Comparison of ENCODE assay signal across 29 mouse cellular contexts in genomic region chr17:25165970-25166671, GRCm38 (mm10). TPM values are rescaled to one million over a fixed set of nuclear protein-coding genes. Genes with fewer than 3 reads are reported as not detected.
"Had no signal": no experiment of that assay in that cellular context is flagged by ENCODE, and none has a peak within 500 bp of the region (broad histone marks: within the 10 kb centered on the region; RNA-seq: fewer than 3 reads in every experiment).

No protein-coding gene starts in this region.

- H3K4me3 ChIP-seq: kidney, embryonic 15.5 days; limb, embryonic 12.5 days; limb, embryonic 15.5 days; myocyte; neural tube, embryonic 13.5 days had no signal

- ATAC-seq: liver, postnatal 0 days had no signal

- H3K27me3 ChIP-seq: kidney, embryonic 15.5 days; limb, embryonic 12.5 days; limb, embryonic 15.5 days; neural tube, embryonic 13.5 days had no signal

- DNase-seq: kidney, adult 2 months; kidney, postnatal 14 days; kidney, postnatal 4 days; left cerebral cortex, postnatal 4 days; liver, postnatal 0 days; lung, embryonic 14.5 days; lung, postnatal 10 days; lung, postnatal 4 days; midbrain, embryonic 14.5 days; thymus, adult 18-20 months; thymus, postnatal 36 days had no signal

- H3K9me3 ChIP-seq: kidney, embryonic 15.5 days; limb, embryonic 12.5 days; limb, embryonic 15.5 days; neural tube, embryonic 13.5 days had no signal

- H3K4me2 ChIP-seq: kidney, embryonic 15.5 days; limb, embryonic 12.5 days; limb, embryonic 15.5 days; liver, embryonic 11.5 days; lung, embryonic 14.5 days; midbrain, embryonic 11.5 days; neural tube, embryonic 13.5 days had no signal

- H3K27ac ChIP-seq: kidney, embryonic 15.5 days; limb, embryonic 12.5 days; limb, embryonic 15.5 days; liver, embryonic 14.5 days; neural tube, embryonic 13.5 days had no signal

- H3K4me1 ChIP-seq: kidney, embryonic 15.5 days; limb, embryonic 12.5 days; neural tube, embryonic 13.5 days had no signal

- H3K9ac ChIP-seq: kidney, embryonic 15.5 days; limb, embryonic 12.5 days; limb, embryonic 15.5 days; liver, embryonic 14.5 days; liver, postnatal 0 days; lung, embryonic 14.5 days; neural tube, embryonic 13.5 days had no signal

RNA-seq across cellular contexts. Expression of gene Ccdc154, which starts 3.9 kb away (rescaled TPM):
- total RNA-seq: left cerebral cortex, adult 8-10 months; megakaryocyte progenitor cell, adult 5-6 weeks had no signal
- polyA plus RNA-seq: kidney, embryonic 15.5 days; limb, embryonic 12.5 days; liver, embryonic 14.5 days; liver, postnatal 0 days; midbrain, embryonic 11.5 days; midbrain, embryonic 14.5 days; myocyte; neural tube, embryonic 13.5 days; small intestine, adult 2 months; spleen, adult 2 months had no signal

RNA-seq across cellular contexts. Expression of gene Gm38655, which starts 9.2 kb away (rescaled TPM):
- total RNA-seq: layer of hippocampus, adult 18-20 months; layer of hippocampus, postnatal 14 days; left cerebral cortex, postnatal 14 days; left cerebral cortex, postnatal 4 days; megakaryocyte progenitor cell, adult 5-6 weeks; megakaryocyte-erythroid progenitor cell, adult 5-6 weeks; neutrophil, adult 5-6 weeks had no signal
- polyA plus RNA-seq: kidney, adult 2 months; kidney, embryonic 15.5 days; limb, embryonic 12.5 days; limb, embryonic 15.5 days; liver, embryonic 11.5 days; liver, embryonic 14.5 days; liver, postnatal 0 days; midbrain, embryonic 11.5 days; midbrain, embryonic 14.5 days; myocyte; neural tube, embryonic 13.5 days; spleen, adult 2 months; urinary bladder, adult 2 months had no signal
